ENCODE assay signal across 9 mouse cellular contexts in genomic region chr15:60823870-60824709, GRCm38 (mm10). TPM values are rescaled to one million over a fixed set of nuclear protein-coding genes. Genes with fewer than 3 reads are reported as not detected.
DNase-seq lines count a peak whose midpoint lies in the region; ATAC-seq and TF ChIP-seq lines count a peak whose summit lies in the region.
"Had no signal": no experiment of that assay in that cellular context is flagged by ENCODE, and none has a peak within 500 bp of the region (broad histone marks: within the 10 kb centered on the region; RNA-seq: fewer than 3 reads in every experiment).

No protein-coding gene starts in this region.

- peak; percentile 82 for ATAC-seq in intestine, postnatal 0 days
- ATAC-seq in liver, embryonic 14.5 days (ENCODE audit: insufficient read depth): peak; percentile 51

- no peak for TF ChIP-seq CTCF in heart, adult 2 months (IDR thresholded peaks at IDR 0.05)
- no peak for TF ChIP-seq CTCF in intestine, postnatal 0 days (IDR thresholded peaks at IDR 0.05; ENCODE audit: low read depth)
- no peak for TF ChIP-seq CTCF in liver, embryonic 14.5 days (IDR thresholded peaks at IDR 0.05; ENCODE audit: low read depth)

- TF ChIP-seq POLR2A in heart, adult 2 months (IDR thresholded peaks at IDR 0.05; ENCODE audit: insufficient read depth, low read depth, low read length): 0 out of 2 replicates have a peak, but pooled peaks have one; percentile 21
- TF ChIP-seq POLR2A in myocyte (IDR thresholded peaks at IDR 0.05; ENCODE audit: insufficient read length, low read depth): no peak

- TF ChIP-seq EP300 in heart, adult 2 months (IDR thresholded peaks at IDR 0.05; ENCODE audit: insufficient read depth, low read depth, low read length): no peak
- no peak for TF ChIP-seq EP300 in liver, embryonic 14.5 days (IDR thresholded peaks at IDR 0.05; ENCODE audit: low read depth)

- H3K4me1 ChIP-seq in heart, adult 2 months (ENCODE audit: control insufficient read depth, insufficient read depth, low read length): peaks cover 1% of the 10 kb centered on the region; the same call in 1 of the 2 replicates
- no peaks in the 10 kb centered on the region for H3K4me1 ChIP-seq in intestine, postnatal 0 days (replicated peaks; ENCODE audit: control insufficient read depth, insufficient read depth, low read length)
- peaks cover 0 to 11% of the 10 kb centered on the region in 2 experiments; a peak in 2 of 4 replicates for H3K4me1 ChIP-seq in liver, embryonic 14.5 days (replicated peaks; ENCODE audit: control insufficient read depth in 2 of 2, insufficient read depth in 2 of 2, low read length in 1 of 2)

- WGBS in heart, adult 2 months: under 1% methylated on average over 45 of the region's 45 CpGs
- under 1% methylated on average over 45 of the region's 45 CpGs for whole genome bisulfite sequencing in intestine, postnatal 0 days
- WGBS in liver, embryonic 14.5 days (ENCODE audit: insufficient replicate concordance): under 1% methylated on average over 45 of the region's 45 CpGs

- peak; percentile 10 for DNase-seq in gastrocnemius, adult 18-20 months (ENCODE audit: low spot score)
- DNase-seq in gastrocnemius, adult 8-10 months (ENCODE audit: low spot score in 2 of 2): no peak
- peak; percentile 5 for DNase-seq in cerebellum, adult 9-10 months
- DNase-seq in heart, adult 2 months: peak; percentile 50 to 63
- no peak for DNase-seq in liver, embryonic 14.5 days (ENCODE audit: low read depth in 3 of 3, low spot score in 3 of 3)
- DNase-seq in thymus, adult 18-20 months: peak; percentile 27 to 40

- no peaks in the 10 kb centered on the region for H3K9me3 ChIP-seq in intestine, postnatal 0 days (ENCODE audit: control insufficient read depth)
- no peaks in the 10 kb centered on the region for H3K9me3 ChIP-seq in liver, embryonic 14.5 days (ENCODE audit: control insufficient read depth, low read length)

- peak overlapping the region; percentile 89 for H3K4me2 ChIP-seq in intestine, postnatal 0 days (replicated peaks; ENCODE audit: low read depth)
- H3K4me2 ChIP-seq in liver, embryonic 14.5 days (ENCODE audit: low read depth): peak overlapping the region; percentile 83
- peak overlapping the region; percentile 96 for H3K4me2 ChIP-seq in myocyte (ENCODE audit: low read depth)

- no peaks in the 10 kb centered on the region for H3K79me2 ChIP-seq in heart, adult 2 months (replicated peaks; ENCODE audit: control insufficient read depth, insufficient read depth, low read length)
- no peaks in the 10 kb centered on the region for H3K79me2 ChIP-seq in myocyte (ENCODE audit: control insufficient read depth, insufficient read depth)

- H3ac ChIP-seq in myocyte (ENCODE audit: control insufficient read depth, insufficient read length): no peak overlapping the region

- intact Hi-C loops in heart, adult 2 months (cut with DNase I): loop anchor here (2.0 to 10.0 kb wide), 3 partner anchors 68 to 271 kb away; no protein-coding TSS in a partner anchor

- no peaks in the 10 kb centered on the region for H3K27me3 ChIP-seq in heart, adult 2 months (ENCODE audit: control insufficient read depth, insufficient read depth, low read length)
- H3K27me3 ChIP-seq in intestine, postnatal 0 days (replicated peaks; ENCODE audit: control insufficient read depth, insufficient read depth, low read length): no peaks in the 10 kb centered on the region
- no peaks in the 10 kb centered on the region; the same call in 1 of the 2 replicates for H3K27me3 ChIP-seq in liver, embryonic 14.5 days (ENCODE audit: control insufficient read depth, insufficient read depth, low read length)
- H3K27me3 ChIP-seq in myocyte (ENCODE audit: control insufficient read depth, insufficient read depth, insufficient read length): peaks cover 14% of the 10 kb centered on the region

- peak overlapping the region; percentile 80 for H3K4me3 ChIP-seq in heart, adult 2 months
- peak overlapping the region; percentile 84 for H3K4me3 ChIP-seq in intestine, postnatal 0 days (ENCODE audit: low read depth, low read length)
- H3K4me3 ChIP-seq in liver, embryonic 14.5 days (ENCODE audit: insufficient read depth in 1 of 2, low read depth in 2 of 2, low read length in 2 of 2): peak overlapping the region; percentile 55 to 58
- peak overlapping the region; percentile 27 for H3K4me3 ChIP-seq in myocyte

- H3K36me3 ChIP-seq in heart, adult 2 months (ENCODE audit: control insufficient read depth, insufficient read depth, low read length): peaks cover 6% of the 10 kb centered on the region; the same call in 1 of the 2 replicates
- no peaks in the 10 kb centered on the region for H3K36me3 ChIP-seq in intestine, postnatal 0 days (ENCODE audit: control insufficient read depth, insufficient read depth)
- no peaks in the 10 kb centered on the region for H3K36me3 ChIP-seq in liver, embryonic 14.5 days (replicated peaks; ENCODE audit: control insufficient read depth, insufficient read depth, low read depth)
- no peaks in the 10 kb centered on the region for H3K36me3 ChIP-seq in myocyte (ENCODE audit: control insufficient read depth, insufficient read depth)

- peak overlapping the region; percentile 93 for H3K27ac ChIP-seq in heart, adult 2 months
- peak overlapping the region; percentile 99 for H3K27ac ChIP-seq in intestine, postnatal 0 days (ENCODE audit: low read depth, low read length)
- H3K27ac ChIP-seq in liver, embryonic 14.5 days: no peak overlapping the region

- H3K9ac ChIP-seq in heart, adult 2 months (ENCODE audit: low read depth, low read length): peak overlapping the region; percentile 92
- peak overlapping the region; percentile 94 for H3K9ac ChIP-seq in intestine, postnatal 0 days (ENCODE audit: low read depth, low read length)
- H3K9ac ChIP-seq in liver, embryonic 14.5 days (replicated peaks): peak overlapping the region; percentile 6

TF ChIP-seq in myocyte, 11 proteins besides CTCF, POLR2A, EP300 and RAD21:
- no peak for TF ChIP-seq CEBPB (IDR thresholded peaks at IDR 0.05; ENCODE audit: insufficient read depth, poor library complexity, severe bottlenecking)
- no peak for TF ChIP-seq MYOG (IDR thresholded peaks at IDR 0.05; ENCODE audit: control insufficient read depth in 1 of 3, insufficient read depth in 1 of 3, insufficient read length in 2 of 3, low read depth in 2 of 3)
- no peak for TF ChIP-seq E2F4 (IDR thresholded peaks at IDR 0.05; ENCODE audit: insufficient read depth)
- TF ChIP-seq TCF3 (IDR thresholded peaks at IDR 0.05; ENCODE audit: insufficient read length, low read depth): no peak
- TF ChIP-seq SRF (IDR thresholded peaks at IDR 0.05; ENCODE audit: control insufficient read depth, insufficient read length, low read depth): no peak
- no peak for TF ChIP-seq TCF12 (IDR thresholded peaks at IDR 0.05; ENCODE audit: insufficient read depth, poor library complexity, severe bottlenecking)
- no peak for TF ChIP-seq MYOD1 (IDR thresholded peaks at IDR 0.05; ENCODE audit: control insufficient read depth in 1 of 3, insufficient read length in 2 of 3, low read depth in 2 of 3)
- no peak for TF ChIP-seq POLR2AphosphoS2 (IDR thresholded peaks at IDR 0.05; ENCODE audit: insufficient read length, low read depth)
- TF ChIP-seq MAX (IDR thresholded peaks at IDR 0.05; ENCODE audit: low read depth): no peak
- TF ChIP-seq USF1 (IDR thresholded peaks at IDR 0.05; ENCODE audit: low read depth): no peak
- TF ChIP-seq REST (IDR thresholded peaks at IDR 0.05; ENCODE audit: insufficient read depth, insufficient read length): no peak
TF ChIP-seq in myocyte: peak in this region for 0.

RNA-seq across cellular contexts. Expression of gene Fam84b, which starts 29.5 kb away (rescaled TPM):
- total RNA-seq in gastrocnemius, adult 18-20 months (2021): 1 to 10 TPM; 1.2 to 2.3 TPM
- 1 to 10 TPM; 1.9 to 2.6 (median 2.0) TPM for total RNA-seq in gastrocnemius, adult 8-10 months (2022)
- total RNA-seq in heart, adult 2 months (2021): 1 to 10 TPM; 4.7 to 6.6 TPM
- polyA plus RNA-seq in heart, adult 2 months (2012; rRNA removed): 3.9 and 6.9 TPM in 2 replicates
- 71.9 and 82.4 TPM in 2 replicates for polyA plus RNA-seq in intestine, postnatal 0 days (2015; fragmentation: Nextera tagmentation; extraction: Ambion mirVana)
- polyA plus RNA-seq in liver, embryonic 14.5 days (2012; rRNA removed): 1.4 and 1.6 TPM in 2 replicates
- 2.5 and 2.9 TPM in 2 replicates for polyA plus RNA-seq in liver, embryonic 14.5 days (2014; fragmentation: Nextera tagmentation; extraction: Ambion mirVana)
- 0.02 TPM for polyA plus RNA-seq in myocyte (2012; fragmentation: generic; extraction: Trizol)
- total RNA-seq: MEL had no signal

Comparison
In these comparisons a context has a peak if more than half of its experiments do, and no peak if none do; other contexts are left out.
1. DNase-seq: peak in gastrocnemius, adult 18-20 months (single experiment), cerebellum, adult 9-10 months (single experiment), heart, adult 2 months (2 of 2) and thymus, adult 18-20 months (2 of 2); none in gastrocnemius, adult 8-10 months (0 of 2) and liver, embryonic 14.5 days (0 of 3).
2. H3K4me3 ChIP-seq: peak in every context shown above with its lines; median percentile 84 in intestine, postnatal 0 days; 80 in heart, adult 2 months; 56 in liver, embryonic 14.5 days; 27 in myocyte.
3. H3K9ac ChIP-seq: peak in every context shown above with its lines; median percentile 94 in intestine, postnatal 0 days; 92 in heart, adult 2 months; 6 in liver, embryonic 14.5 days.
4. Peak in every context shown above with its lines, with median percentiles within 50 percentile points of each other: H3K4me2 ChIP-seq.